Mouse (Mus musculus) spleen, postnatal 36 days (tissue): ENCODE measurements around the gene Gm45233.
A peak's percentile ranks its signal among the peaks of the same experiment; 100 is the strongest.
"Not testable (repeated sequence)": the region's sequence is repeated elsewhere in the genome, so short reads cannot be mapped to it uniquely, and the experiment has no call there.

Experiments used
- DNase-seq, 2 experiments: peaks; one replicate each; pipeline ENCODE4 v3.0.0; 2022; ENCODE audit warnings: low spot score in 2 of 2, mixed read lengths in 1 of 2

The Gm45233 gene

GRCm38 (mm10) chr7:43443917-43444293 lies at the start of gene Gm45233, which contains the start of gene Etfb:
Gm45233 (plus strand) TSS chr7:43444128.
Etfb (plus strand) TSS chr7:43444083.
- DNase-seq, result peak; percentile 95 to 96

- DNase-seq, result no peak
Observed at GRCm38 (mm10) chr7:43399501-43399900, 44.4 kb upstream of the Gm45233 start.

- no peak for DNase-seq
Observed at GRCm38 (mm10) chr7:43402718-43403117, 41.2 kb upstream of the Gm45233 start.

- peak; percentile 14 to 39 for DNase-seq
Observed at GRCm38 (mm10) chr7:43407573-43407972, 36.4 kb upstream of the Gm45233 start.

- peak; percentile 71 to 73 for DNase-seq
Observed at GRCm38 (mm10) chr7:43408131-43408553, 35.8 kb upstream of the Gm45233 start, which contains the start of gene Siglecg. Siglecg (plus strand) TSS chr7:43408204.

GRCm38 (mm10) chr7:43409084-43409483 lies 34.8 kb upstream of the Gm45233 start:
- no peak for DNase-seq

- not testable (repeated sequence) for DNase-seq
Observed at GRCm38 (mm10) chr7:43411724-43412123, 32.2 kb upstream of the Gm45233 start.

GRCm38 (mm10) chr7:43417298-43417697 lies 26.6 kb upstream of the Gm45233 start:
- DNase-seq, result no peak

GRCm38 (mm10) chr7:43422995-43423617 lies 20.8 kb upstream of the Gm45233 start:
- DNase-seq, result peak; percentile 72 to 76

- no peak for DNase-seq
Observed at GRCm38 (mm10) chr7:43423991-43424625, 19.8 kb upstream of the Gm45233 start.

GRCm38 (mm10) chr7:43427406-43427805 lies 16.5 kb upstream of the Gm45233 start, which contains the start of gene Lim2:
Lim2 (plus strand) TSS chr7:43427670.
- DNase-seq, result no peak

- DNase-seq, result no peak
Observed at GRCm38 (mm10) chr7:43429500-43429899, 14.4 kb upstream of the Gm45233 start.

- DNase-seq, result no peak
Observed at GRCm38 (mm10) chr7:43432891-43433290, 11.0 kb upstream of the Gm45233 start.

- DNase-seq, result no peak
Observed at GRCm38 (mm10) chr7:43434676-43435075, 9.3 kb upstream of the Gm45233 start.

- DNase-seq, result peak in 1 of 2 experiments; percentile 19
Observed at GRCm38 (mm10) chr7:43436341-43437255, 7.3 kb upstream of the Gm45233 start, which contains the start of gene Nkg7. Nkg7 (plus strand) TSS chr7:43437073.

- DNase-seq, result no peak
Observed at GRCm38 (mm10) chr7:43438611-43439010, 5.3 kb upstream of the Gm45233 start.

GRCm38 (mm10) chr7:43440482-43440881 lies 3.4 kb upstream of the Gm45233 start, which contains the start of gene Cldnd2:
Cldnd2 (plus strand) TSS chr7:43440782.
- DNase-seq, result no peak

GRCm38 (mm10) chr7:43441071-43441470 lies 2.9 kb upstream of the Gm45233 start:
- DNase-seq, result no peak

- no peak for DNase-seq
Observed at GRCm38 (mm10) chr7:43442684-43443083, 1.2 kb upstream of the Gm45233 start.

- DNase-seq, result peak; percentile 82 to 86
Observed at GRCm38 (mm10) chr7:43443126-43443916, 607 bp upstream of the Gm45233 start.

- no peak for DNase-seq
Observed at GRCm38 (mm10) chr7:43447801-43448200, 3.9 kb downstream of the Gm45233 start.
